In genomic region chr4:91583035-91583434, GRCm38 (mm10) we compare ENCODE assay signal across 19 mouse cellular contexts.
"Had no signal": no experiment of that assay in that cellular context is flagged by ENCODE, and none has a peak within 500 bp of the region (broad histone marks: within the 10 kb centered on the region; RNA-seq: fewer than 3 reads in every experiment).

No protein-coding gene starts in this region.

- H3K36me3 ChIP-seq: lung, embryonic 15.5 days; midbrain, embryonic 13.5 days; midbrain, embryonic 15.5 days; neural tube, embryonic 12.5 days had no signal

- H3K4me3 ChIP-seq: lung, embryonic 15.5 days; megakaryocyte, embryonic 14.5 days; midbrain, embryonic 13.5 days; midbrain, embryonic 15.5 days; neural tube, embryonic 12.5 days had no signal

- H3K9me3 ChIP-seq: lung, embryonic 15.5 days; megakaryocyte, embryonic 14.5 days; midbrain, embryonic 13.5 days; midbrain, embryonic 15.5 days; neural tube, embryonic 12.5 days had no signal

- ATAC-seq: lung, postnatal 0 days; midbrain, embryonic 13.5 days; midbrain, embryonic 15.5 days had no signal

- H3K4me1 ChIP-seq: lung, embryonic 15.5 days; megakaryocyte, embryonic 14.5 days; midbrain, embryonic 15.5 days; neural tube, embryonic 12.5 days had no signal

- DNase-seq: lung, adult 2 months; lung, postnatal 14 days; lung, postnatal 36 days; retina, postnatal 1 day; right cerebral cortex, adult 18-20 months; right cerebral cortex, postnatal 25 days; right cerebral cortex, postnatal 4 days; spleen, adult 18-20 months; thymus, adult 18-20 months; thymus, postnatal 14 days; thymus, postnatal 36 days had no signal

- H3K9ac ChIP-seq: lung, embryonic 15.5 days; midbrain, embryonic 13.5 days; midbrain, embryonic 15.5 days; neural tube, embryonic 12.5 days had no signal

- H3K27me3 ChIP-seq: lung, embryonic 15.5 days; megakaryocyte, embryonic 14.5 days; midbrain, embryonic 13.5 days; midbrain, embryonic 15.5 days; neural tube, embryonic 12.5 days had no signal

- H3K4me2 ChIP-seq: lung, embryonic 15.5 days; midbrain, embryonic 11.5 days; midbrain, embryonic 13.5 days; midbrain, embryonic 15.5 days; neural tube, embryonic 12.5 days had no signal

- H3K27ac ChIP-seq: lung, embryonic 15.5 days; macrophage; midbrain, embryonic 13.5 days; midbrain, embryonic 15.5 days; neural tube, embryonic 12.5 days had no signal
